Mouse (Mus musculus): ENCODE results near the gene Tm4sf19. TPM values are rescaled to one million over a fixed set of nuclear protein-coding genes. Genes with fewer than 3 reads are reported as not detected.
"Not testable (repeated sequence)": the region's sequence is repeated elsewhere in the genome, so short reads cannot be mapped to it uniquely, and the experiment has no call there.

The Tm4sf19 gene
- polyA plus RNA-seq, 1 experiment = not detected

DNA sequence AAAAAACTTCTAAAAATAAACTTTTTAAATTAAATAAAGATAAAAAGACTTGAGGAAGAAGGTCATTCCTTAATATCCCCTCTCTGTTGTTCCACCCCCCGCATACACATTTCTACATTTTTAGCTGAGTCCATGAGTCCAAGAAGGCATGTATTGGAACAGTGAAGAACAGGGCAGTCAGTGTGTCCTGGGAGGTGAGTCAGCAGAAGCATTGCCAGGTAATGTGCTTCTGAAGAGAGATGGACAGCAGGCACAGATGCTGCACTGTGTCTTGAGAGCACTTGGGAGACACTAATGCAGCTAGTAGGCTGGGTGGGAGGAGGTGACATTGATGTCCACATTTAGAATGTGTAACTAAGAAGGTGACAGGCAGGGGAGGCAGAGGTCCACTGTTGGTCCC, 37.0 kb downstream of the Tm4sf19 start:
- WGBS = 92% methylated on average over 1 of the region's 1 CpGs
- peaks cover 9% of the 10 kb centered on the region for H3K4me1 ChIP-seq (ENCODE audit: control insufficient read depth, insufficient read depth, low read length)
- TF ChIP-seq POLR2A (IDR thresholded peaks at IDR 0.05; ENCODE audit: borderline replicate concordance, extremely low read depth, low read depth, low read length) (no peak), CTCF (IDR thresholded peaks at IDR 0.05; ENCODE audit: insufficient read depth, low read length) (no peak)
- DNase-seq = no peak
- H3K4me3 ChIP-seq (replicated peaks; ENCODE audit: extremely low read depth, low read depth, low read length) = no peak overlapping the region

DNA sequence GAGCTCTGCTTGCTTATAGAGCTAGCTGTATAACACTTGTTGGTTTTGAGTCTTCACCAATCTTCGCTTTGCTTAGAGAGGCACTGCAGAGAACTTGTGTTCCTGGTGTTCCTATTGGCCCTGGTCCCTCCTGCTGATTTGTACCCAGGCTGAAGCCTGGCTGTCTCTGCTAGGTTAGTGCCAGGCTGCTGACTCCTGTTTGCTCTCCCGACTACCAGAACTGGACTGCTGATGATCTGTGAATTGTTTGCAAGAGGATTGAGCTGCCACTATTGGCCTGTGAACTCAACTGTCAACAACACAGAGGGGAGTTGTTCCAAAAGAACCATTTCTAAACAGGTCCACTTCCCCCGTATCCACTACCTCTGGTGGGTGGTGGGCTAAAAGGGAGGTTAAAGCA, 41.1 kb downstream of the Tm4sf19 start:
- TF ChIP-seq POLR2A (IDR thresholded peaks at IDR 0.05; ENCODE audit: borderline replicate concordance, extremely low read depth, low read depth, low read length) = no peak
- TF ChIP-seq CTCF (IDR thresholded peaks at IDR 0.05; ENCODE audit: insufficient read depth, low read length) = no peak
- Histone ChIP-seq H3K4me3 (replicated peaks; ENCODE audit: extremely low read depth, low read depth, low read length) (no peak overlapping the region), H3K4me1 (ENCODE audit: control insufficient read depth, insufficient read depth, low read length) (peaks cover 2% of the 10 kb centered on the region; the same call in 1 of the 2 replicates)
- WGBS = 79% methylated on average over 3 of the region's 3 CpGs
- no peak for DNase-seq

DNA sequence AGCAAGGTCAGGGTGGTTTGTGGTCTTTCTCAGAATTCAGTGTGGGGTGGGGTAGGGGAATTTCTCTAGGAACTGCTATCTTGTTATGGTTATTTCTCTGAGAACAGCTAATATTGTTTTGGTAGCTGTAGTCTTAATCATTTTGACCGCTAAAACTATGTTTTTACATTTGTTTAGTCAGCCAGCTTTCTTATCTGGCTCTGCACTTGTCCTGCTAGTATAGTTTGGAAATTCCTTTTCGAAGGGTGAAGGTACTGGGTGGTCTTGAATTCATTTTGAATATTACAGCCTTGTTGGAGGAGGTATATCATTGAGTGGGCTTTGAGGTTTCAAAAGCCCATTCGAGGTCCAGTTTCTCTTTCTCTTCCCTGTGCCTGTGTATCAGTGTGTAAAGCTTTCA, 44.3 kb downstream of the Tm4sf19 start:
- not testable (repeated sequence) for H3K4me3 ChIP-seq (replicated peaks; ENCODE audit: extremely low read depth, low read depth, low read length); DNase-seq; H3K4me1 ChIP-seq (ENCODE audit: control insufficient read depth, insufficient read depth, low read length)
- 72% methylated on average over 3 of the region's 3 CpGs for WGBS

DNA sequence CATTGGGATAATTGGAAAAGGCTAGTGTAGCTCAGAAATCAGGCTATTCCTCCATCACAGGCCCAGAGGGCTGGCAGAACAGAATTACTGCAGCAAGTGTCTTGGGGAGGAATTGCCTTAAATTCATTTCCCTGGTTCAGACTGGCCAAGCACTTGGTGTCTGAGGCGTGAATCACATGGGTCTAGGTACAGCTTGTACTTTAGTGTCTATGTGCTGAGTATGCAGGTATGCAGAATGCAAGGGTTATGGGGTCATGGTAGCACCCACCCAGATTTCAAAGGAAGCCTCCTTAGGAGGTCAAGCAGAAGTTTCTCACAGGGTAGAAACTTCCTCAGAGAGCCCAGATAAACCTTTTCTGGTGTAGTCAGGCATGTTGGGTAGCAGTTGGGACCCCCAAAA, 45.3 kb downstream of the Tm4sf19 start:
- DNase-seq = no peak
- TF ChIP-seq CTCF (IDR thresholded peaks at IDR 0.05; ENCODE audit: insufficient read depth, low read length) (no peak), POLR2A (IDR thresholded peaks at IDR 0.05; ENCODE audit: borderline replicate concordance, extremely low read depth, low read depth, low read length) (no peak)
- Histone ChIP-seq H3K4me1 (ENCODE audit: control insufficient read depth, insufficient read depth, low read length) (peaks cover 9% of the 10 kb centered on the region), H3K4me3 (replicated peaks; ENCODE audit: extremely low read depth, low read depth, low read length) (no peak overlapping the region)
- WGBS = 100% methylated on average over 1 of the region's 1 CpGs

DNA sequence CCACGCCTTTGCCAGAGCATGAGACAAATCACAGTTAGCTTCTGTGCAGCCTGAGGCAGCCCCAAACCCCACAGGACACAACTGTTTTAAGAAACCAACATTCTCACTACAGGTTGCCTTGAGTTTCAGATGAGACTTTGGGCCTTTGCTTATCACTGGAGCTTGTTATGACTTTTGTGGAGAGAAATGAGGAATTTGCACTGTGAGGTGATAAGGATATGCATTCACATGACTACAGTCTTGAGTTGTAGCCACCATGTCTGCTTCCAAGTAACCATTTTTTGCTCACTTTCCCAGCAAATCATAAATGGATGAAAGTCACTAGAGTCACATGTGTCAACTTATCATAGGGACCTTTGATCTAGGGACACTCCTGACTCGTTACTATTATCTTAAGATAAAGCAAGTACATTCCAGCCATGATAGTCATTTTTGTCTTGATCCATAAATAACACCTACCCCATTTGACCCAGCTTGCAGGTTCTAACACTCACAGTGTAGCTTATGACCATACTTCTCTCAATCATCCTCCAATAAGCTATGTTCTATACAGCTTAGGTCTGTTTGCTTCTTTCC, 46.3 kb downstream of the Tm4sf19 start:
- H3K4me3 ChIP-seq (replicated peaks; ENCODE audit: extremely low read depth, low read depth, low read length) = no peak overlapping the region
- WGBS = 59% methylated on average over 2 of the region's 2 CpGs
- TF ChIP-seq POLR2A (IDR thresholded peaks at IDR 0.05; ENCODE audit: borderline replicate concordance, extremely low read depth, low read depth, low read length) = no peak
- TF ChIP-seq CTCF (IDR thresholded peaks at IDR 0.05; ENCODE audit: insufficient read depth, low read length) = no peak
- DNase-seq = no peak
- peaks cover 9% of the 10 kb centered on the region for H3K4me1 ChIP-seq (ENCODE audit: control insufficient read depth, insufficient read depth, low read length)

DNA sequence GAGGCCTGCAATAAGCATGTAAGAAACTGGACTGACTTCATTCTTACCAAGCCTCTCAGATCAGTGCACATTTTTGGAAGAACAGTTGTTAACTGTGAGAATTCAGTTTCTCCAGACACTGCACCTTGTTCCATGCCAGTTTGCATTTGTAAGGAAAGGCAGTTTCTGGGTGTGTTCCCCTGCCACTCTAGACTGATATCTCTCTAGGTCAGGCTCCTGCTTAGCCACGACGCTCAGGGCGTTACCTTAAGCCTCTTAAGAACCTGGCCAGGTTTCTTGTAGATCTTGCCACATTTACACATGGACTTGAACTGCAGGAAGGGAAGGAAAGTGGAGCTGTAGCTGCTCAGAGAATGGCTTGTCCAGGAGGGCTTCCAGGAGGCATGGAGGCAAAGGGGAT, 49.4 kb downstream of the Tm4sf19 start:
- no peak overlapping the region for H3K4me3 ChIP-seq (replicated peaks; ENCODE audit: extremely low read depth, low read depth, low read length)
- WGBS = 64% methylated on average over 3 of the region's 3 CpGs
- peaks cover 9% of the 10 kb centered on the region for H3K4me1 ChIP-seq (ENCODE audit: control insufficient read depth, insufficient read depth, low read length)
- TF ChIP-seq POLR2A (IDR thresholded peaks at IDR 0.05; ENCODE audit: borderline replicate concordance, extremely low read depth, low read depth, low read length) (no peak), CTCF (IDR thresholded peaks at IDR 0.05; ENCODE audit: insufficient read depth, low read length) (no peak)
- no peak for DNase-seq

- Histone ChIP-seq H3K4me3 (replicated peaks; ENCODE audit: extremely low read depth, low read depth, low read length) (no peak overlapping the region), H3K4me1 (ENCODE audit: control insufficient read depth, insufficient read depth, low read length) (peaks cover 9% of the 10 kb centered on the region)
- WGBS = 93% methylated on average over 2 of the region's 2 CpGs
- no peak for DNase-seq
- TF ChIP-seq CTCF (IDR thresholded peaks at IDR 0.05; ENCODE audit: insufficient read depth, low read length) (no peak), POLR2A (IDR thresholded peaks at IDR 0.05; ENCODE audit: borderline replicate concordance, extremely low read depth, low read depth, low read length) (no peak)
Observed at GRCm38 (mm10) chr16:32450133-32450532, 49.8 kb downstream of the Tm4sf19 start.

- TF ChIP-seq CTCF (IDR thresholded peaks at IDR 0.05; ENCODE audit: insufficient read depth, low read length) = no peak
- TF ChIP-seq POLR2A (IDR thresholded peaks at IDR 0.05; ENCODE audit: borderline replicate concordance, extremely low read depth, low read depth, low read length) = no peak
- WGBS = 95% methylated on average over 8 of the region's 8 CpGs
- Histone ChIP-seq H3K4me3 (replicated peaks; ENCODE audit: extremely low read depth, low read depth, low read length) (no peak overlapping the region), H3K4me1 (ENCODE audit: control insufficient read depth, insufficient read depth, low read length) (peaks cover 6% of the 10 kb centered on the region)
- DNase-seq = no peak
Observed at GRCm38 (mm10) chr16:32453102-32453501, 52.8 kb downstream of the Tm4sf19 start.

- WGBS = 96% methylated on average over 5 of the region's 5 CpGs
- TF ChIP-seq POLR2A (IDR thresholded peaks at IDR 0.05; ENCODE audit: borderline replicate concordance, extremely low read depth, low read depth, low read length) (no peak), CTCF (IDR thresholded peaks at IDR 0.05; ENCODE audit: insufficient read depth, low read length) (no peak)
- Histone ChIP-seq H3K4me1 (ENCODE audit: control insufficient read depth, insufficient read depth, low read length) (peaks cover 3% of the 10 kb centered on the region), H3K4me3 (replicated peaks; ENCODE audit: extremely low read depth, low read depth, low read length) (no peak overlapping the region)
- DNase-seq = no peak
Observed at GRCm38 (mm10) chr16:32454646-32455045, 54.3 kb downstream of the Tm4sf19 start.

DNA sequence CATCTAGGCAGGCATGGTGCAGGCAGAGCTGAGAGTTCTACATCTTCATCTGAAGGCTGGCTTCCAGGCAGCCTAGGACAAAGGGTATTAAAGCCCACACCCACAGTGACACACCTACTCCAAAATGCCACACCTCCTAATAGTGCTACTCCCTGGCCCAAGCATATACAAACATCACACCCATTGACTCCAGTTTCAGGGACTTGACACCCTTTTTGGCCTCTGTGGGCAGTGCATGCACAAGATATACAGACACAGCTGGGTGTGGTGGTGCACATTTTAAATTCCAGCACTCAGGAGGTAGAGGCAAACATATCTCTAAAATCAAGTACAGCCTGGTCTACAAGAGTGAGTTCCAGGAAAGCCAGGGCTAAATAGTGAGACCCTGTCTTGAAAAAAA, 55.8 kb downstream of the Tm4sf19 start:
- TF ChIP-seq CTCF (IDR thresholded peaks at IDR 0.05; ENCODE audit: insufficient read depth, low read length) = no peak
- TF ChIP-seq POLR2A (IDR thresholded peaks at IDR 0.05; ENCODE audit: borderline replicate concordance, extremely low read depth, low read depth, low read length) = no peak
- no peak for DNase-seq
- no peaks in the 10 kb centered on the region for H3K4me1 ChIP-seq (ENCODE audit: control insufficient read depth, insufficient read depth, low read length)
- H3K4me3 ChIP-seq (replicated peaks; ENCODE audit: extremely low read depth, low read depth, low read length) = no peak overlapping the region

All from lung, adult 2 months (tissue).